Mouse (Mus musculus) limb, embryonic 15.5 days (tissue): ENCODE data around the gene Sh3bp4. TPM values are rescaled to one million over a fixed set of nuclear protein-coding genes. Genes with fewer than 3 reads are reported as not detected.

Experiments used
- ATAC-seq: fragments of 200-750 bp; cut with Nextera tagmentation; 2 replicates; pipeline ENCODE4 v1.8.0; 2017; ENCODE audit warnings: low read depth, moderate TSS enrichment; ENCODE audit not compliant: insufficient number of reproducible peaks, low FRiP score, low TSS enrichment
- H3K27ac ChIP-seq: fragments of 300-500 bp; sonication (generic); 2 replicates; pipeline ENCODE4 v1.5.1; 2015; ENCODE audit warnings: moderate library complexity, mild to moderate bottlenecking, inconsistent platforms
- H3K27me3 ChIP-seq: fragments of 300-500 bp; sonication (generic); 2 replicates; pipeline ENCODE4 v1.6.1; 2015; ENCODE audit warnings: inconsistent platforms
- H3K36me3 ChIP-seq: fragments of 300-500 bp; sonication (generic); 2 replicates; pipeline ENCODE4 v1.6.1; 2015; ENCODE audit warnings: inconsistent platforms
- H3K4me1 ChIP-seq: fragments of 300-500 bp; sonication (generic); 2 replicates; pipeline ENCODE4 v1.6.1; 2015; ENCODE audit warnings: inconsistent platforms
- H3K4me2 ChIP-seq: fragments of 300-500 bp; sonication (generic); 2 replicates; pipeline ENCODE4 v1.6.1; 2015; ENCODE audit warnings: mild to moderate bottlenecking, inconsistent platforms
- H3K4me3 ChIP-seq: fragments of 300-500 bp; sonication (generic); 2 replicates; pipeline ENCODE4 v1.5.1; 2015; ENCODE audit warnings: mild to moderate bottlenecking, inconsistent platforms
- H3K9ac ChIP-seq: fragments of 300-500 bp; sonication (generic); 2 replicates; pipeline ENCODE4 v1.6.1; 2015; ENCODE audit warnings: inconsistent platforms
- H3K9me3 ChIP-seq: fragments of 300-500 bp; sonication (generic); 2 replicates; pipeline ENCODE4 v1.6.1; 2016; ENCODE audit warnings: inconsistent platforms
- WGBS: fragments of 180-500 bp; shearing (Covaris S2); methylation state at CpG from one replicate; pipeline ENCODE4 v1.1.7; 2015; 5-methylcytosine and 5-hydroxymethylcytosine counted together
- polyA plus RNA-seq: library from polyadenylated mRNA; unstranded; fragments of >200 nt; fragmentation: Nextera tagmentation; extraction: Ambion mirVana; gene quantifications from 2 replicates; pipeline ENCODE4 v1.2.1, GENCODE M21; 2015

The Sh3bp4 gene
- polyA plus RNA-seq, 1 experiment from 2014 or later: 21.6 TPM

- H3K4me3 ChIP-seq: no peak overlapping the region
- H3K9ac ChIP-seq: no peak overlapping the region
- H3K27ac ChIP-seq: no peak overlapping the region
- no peaks in the 10 kb centered on the region for H3K36me3 ChIP-seq
- H3K4me1 ChIP-seq: peaks cover 6% of the 10 kb centered on the region; the same call in 1 of the 2 replicates
- ATAC-seq: no peak
- 88% methylated on average over 10 of the region's 10 CpGs for WGBS
- H3K4me2 ChIP-seq: no peak overlapping the region
- H3K9me3 ChIP-seq: no peaks in the 10 kb centered on the region
- H3K27me3 ChIP-seq: no peaks in the 10 kb centered on the region
Observed at GRCm38 (mm10) chr1:89042956-89043355, 27.3 kb upstream of the Sh3bp4 start.

GRCm38 (mm10) chr1:89045403-89045802, 24.8 kb upstream of the Sh3bp4 start:
- H3K9me3 ChIP-seq: no peaks in the 10 kb centered on the region
- 77% methylated on average over 8 of the region's 8 CpGs for WGBS
- H3K27me3 ChIP-seq: no peaks in the 10 kb centered on the region
- no peak overlapping the region for H3K4me3 ChIP-seq
- no peak overlapping the region for H3K4me2 ChIP-seq
- ATAC-seq: no peak
- no peak overlapping the region for H3K9ac ChIP-seq
- no peak overlapping the region for H3K27ac ChIP-seq
- H3K4me1 ChIP-seq: no peaks in the 10 kb centered on the region
- H3K36me3 ChIP-seq: no peaks in the 10 kb centered on the region

- no peak overlapping the region for H3K27ac ChIP-seq
- ATAC-seq: no peak
- 79% methylated on average over 4 of the region's 4 CpGs for WGBS
- H3K9me3 ChIP-seq: no peaks in the 10 kb centered on the region
- no peaks in the 10 kb centered on the region for H3K36me3 ChIP-seq
- no peak overlapping the region for H3K4me3 ChIP-seq
- H3K9ac ChIP-seq: no peak overlapping the region
- H3K27me3 ChIP-seq: no peaks in the 10 kb centered on the region
- H3K4me1 ChIP-seq: no peaks in the 10 kb centered on the region
- H3K4me2 ChIP-seq: no peak overlapping the region
Observed at GRCm38 (mm10) chr1:89049506-89049905, 20.7 kb upstream of the Sh3bp4 start.

GRCm38 (mm10) chr1:89056175-89056574, 14.0 kb upstream of the Sh3bp4 start:
- WGBS: 27% methylated on average over 1 of the region's 1 CpGs
- no peaks in the 10 kb centered on the region for H3K9me3 ChIP-seq
- H3K27me3 ChIP-seq: no peaks in the 10 kb centered on the region
- no peak overlapping the region for H3K9ac ChIP-seq
- H3K4me1 ChIP-seq: no peaks in the 10 kb centered on the region
- H3K4me3 ChIP-seq: no peak overlapping the region
- no peaks in the 10 kb centered on the region for H3K36me3 ChIP-seq
- H3K4me2 ChIP-seq: no peak overlapping the region
- H3K27ac ChIP-seq: no peak overlapping the region
- ATAC-seq: no peak

GRCm38 (mm10) chr1:89057430-89057829, 12.8 kb upstream of the Sh3bp4 start:
- Histone ChIP-seq H3K27ac (no peak overlapping the region), H3K4me3 (no peak overlapping the region), H3K9me3 (no peaks in the 10 kb centered on the region), H3K36me3 (no peaks in the 10 kb centered on the region), H3K4me1 (no peaks in the 10 kb centered on the region), H3K4me2 (no peak overlapping the region), H3K27me3 (no peaks in the 10 kb centered on the region), H3K9ac (no peak overlapping the region)
- ATAC-seq: no peak
- 70% methylated on average over 3 of the region's 3 CpGs for WGBS

GRCm38 (mm10) chr1:89058011-89058410, 12.2 kb upstream of the Sh3bp4 start:
- H3K4me3 ChIP-seq: no peak overlapping the region
- no peaks in the 10 kb centered on the region for H3K36me3 ChIP-seq
- H3K27ac ChIP-seq: no peak overlapping the region
- no peak overlapping the region for H3K9ac ChIP-seq
- no peaks in the 10 kb centered on the region for H3K4me1 ChIP-seq
- WGBS: 90% methylated on average over 1 of the region's 1 CpGs
- H3K9me3 ChIP-seq: no peaks in the 10 kb centered on the region
- ATAC-seq: no peak
- H3K27me3 ChIP-seq: no peaks in the 10 kb centered on the region
- H3K4me2 ChIP-seq: no peak overlapping the region

- no peak overlapping the region for H3K4me3 ChIP-seq
- no peak for ATAC-seq
- no peaks in the 10 kb centered on the region for H3K27me3 ChIP-seq
- H3K36me3 ChIP-seq: no peaks in the 10 kb centered on the region
- no peaks in the 10 kb centered on the region for H3K4me1 ChIP-seq
- H3K4me2 ChIP-seq: no peak overlapping the region
- no peak overlapping the region for H3K27ac ChIP-seq
- H3K9ac ChIP-seq: no peak overlapping the region
- 71% methylated on average over 4 of the region's 4 CpGs for WGBS
- H3K9me3 ChIP-seq: no peaks in the 10 kb centered on the region
Observed at GRCm38 (mm10) chr1:89062977-89063376, 7.2 kb upstream of the Sh3bp4 start.

GRCm38 (mm10) chr1:89063800-89064199, 6.4 kb upstream of the Sh3bp4 start:
- peaks cover 2% of the 10 kb centered on the region; the same call in 1 of the 2 replicates for H3K4me1 ChIP-seq
- no peak overlapping the region for H3K4me2 ChIP-seq
- no peaks in the 10 kb centered on the region for H3K27me3 ChIP-seq
- no peaks in the 10 kb centered on the region for H3K9me3 ChIP-seq
- no peaks in the 10 kb centered on the region for H3K36me3 ChIP-seq
- H3K9ac ChIP-seq: no peak overlapping the region
- H3K27ac ChIP-seq: no peak overlapping the region
- no peak overlapping the region for H3K4me3 ChIP-seq
- ATAC-seq: no peak
- WGBS: 80% methylated on average over 3 of the region's 3 CpGs

- Histone ChIP-seq H3K27me3 (no peaks in the 10 kb centered on the region), H3K4me3 (no peak overlapping the region), H3K4me2 (0 out of 2 replicates have a peak overlapping the region, but pooled peaks have one; percentile 74), H3K4me1 (peaks cover 28% of the 10 kb centered on the region), H3K9me3 (no peaks in the 10 kb centered on the region), H3K36me3 (no peaks in the 10 kb centered on the region), H3K27ac (0 out of 2 replicates have a peak overlapping the region, but pooled peaks have one; percentile 89), H3K9ac (no peak overlapping the region)
- ATAC-seq: no peak
- WGBS: 64% methylated on average over 5 of the region's 5 CpGs
Observed at GRCm38 (mm10) chr1:89068812-89069211, 1.4 kb upstream of the Sh3bp4 start.

- ATAC-seq: 0 out of 2 replicates have a peak, but pooled peaks have one; percentile 5
- peak overlapping the region; percentile 84 for H3K4me3 ChIP-seq
- under 1% methylated on average over 25 of the region's 25 CpGs for WGBS
- H3K9ac ChIP-seq: 0 out of 2 replicates have a peak overlapping the region, but pooled peaks have one; percentile 35
- peak overlapping the region; percentile 89 for H3K27ac ChIP-seq
- H3K4me2 ChIP-seq: peak overlapping the region; percentile 74
- H3K36me3 ChIP-seq: no peaks in the 10 kb centered on the region
- H3K27me3 ChIP-seq: no peaks in the 10 kb centered on the region
- H3K9me3 ChIP-seq: no peaks in the 10 kb centered on the region
- peaks cover 30% of the 10 kb centered on the region for H3K4me1 ChIP-seq
Observed at GRCm38 (mm10) chr1:89069479-89070102, 624 bp upstream of the Sh3bp4 start.

- H3K27me3 ChIP-seq: no peaks in the 10 kb centered on the region
- peak overlapping the region; percentile 82 for H3K9ac ChIP-seq
- H3K9me3 ChIP-seq: no peaks in the 10 kb centered on the region
- WGBS: under 1% methylated on average over 28 of the region's 28 CpGs
- no peak for ATAC-seq
- peak overlapping the region; percentile 84 for H3K4me3 ChIP-seq
- H3K36me3 ChIP-seq: no peaks in the 10 kb centered on the region
- peaks cover 38% of the 10 kb centered on the region for H3K4me1 ChIP-seq
- H3K27ac ChIP-seq: peak overlapping the region; percentile 87
- H3K4me2 ChIP-seq: peak overlapping the region; percentile 74
Observed at GRCm38 (mm10) chr1:89070871-89071361, 701 bp downstream of the Sh3bp4 start.

GRCm38 (mm10) chr1:89071371-89072142, 1.3 kb downstream of the Sh3bp4 start:
- Histone ChIP-seq H3K4me3 (peak overlapping the region; percentile 84), H3K4me1 (peaks cover 38% of the 10 kb centered on the region), H3K36me3 (no peaks in the 10 kb centered on the region), H3K4me2 (peak overlapping the region; percentile 74), H3K9me3 (no peaks in the 10 kb centered on the region), H3K27ac (no peak overlapping the region), H3K9ac (peak overlapping the region; percentile 82; the same call in 1 of the 2 replicates), H3K27me3 (no peaks in the 10 kb centered on the region)
- 6% methylated on average over 15 of the region's 15 CpGs for WGBS
- no peak for ATAC-seq
